Mouse (Mus musculus) testis, adult 2 months (tissue): Measurements from ENCODE around the gene Kpna1. TPM values are rescaled to one million over a fixed set of nuclear protein-coding genes. Genes with fewer than 3 reads are reported as not detected.

Experiments used
- H3K27ac ChIP-seq: fragments of 200-500 bp; 2 replicates; pipeline ENCODE4 v1.5.1; 2012; ENCODE audit warnings: low read depth, low read length; ENCODE audit not compliant: control insufficient read depth, insufficient read depth
- H3K27me3 ChIP-seq: fragments of 200-500 bp; 2 replicates; pipeline ENCODE4 v1.6.1; 2012; ENCODE audit warnings: mild to moderate bottlenecking, low read length, moderate library complexity; ENCODE audit not compliant: control insufficient read depth, insufficient read depth
- H3K36me3 ChIP-seq: fragments of 200-500 bp; 2 replicates; pipeline ENCODE4 v1.6.1; 2012; ENCODE audit warnings: mild to moderate bottlenecking, low read length; ENCODE audit not compliant: control insufficient read depth, insufficient read depth
- H3K4me1 ChIP-seq: fragments of 200-500 bp; 2 replicates; pipeline ENCODE4 v1.6.1; 2012; ENCODE audit warnings: low read length; ENCODE audit not compliant: control insufficient read depth, insufficient read depth
- H3K4me3 ChIP-seq: fragments of 200-500 bp; 2 replicates; pipeline ENCODE4 v1.5.1; 2012; ENCODE audit warnings: low read depth, mild to moderate bottlenecking, low read length, moderate library complexity, mixed read lengths; ENCODE audit not compliant: control insufficient read depth
- CTCF ChIP-seq: fragments of 200-500 bp; IDR thresholded peaks from 2 replicates; pipeline ENCODE4 v1.5.1; 2012; ENCODE audit warnings: low read depth, mild to moderate bottlenecking, inconsistent platforms, low read length, moderate library complexity; ENCODE audit not compliant: control insufficient read depth, insufficient read depth, insufficient replicate concordance
- POLR2A ChIP-seq: fragments of 200-500 bp; IDR thresholded peaks from 2 replicates; pipeline ENCODE4 v1.6.1; 2012; ENCODE audit warnings: low read depth, mild to moderate bottlenecking, inconsistent platforms, low read length, moderate library complexity; ENCODE audit not compliant: control insufficient read depth
- polyA plus RNA-seq: library from polyadenylated mRNA; depleted of rRNA; stranded (reverse); fragments of >200 nt; gene quantifications from 2 replicates; pipeline ENCODE4 v1.2.3, GENCODE M21; 2012; rRNA removed

Kpna1 gene
- polyA plus RNA-seq, 1 experiment: 13.7 TPM

DNA sequence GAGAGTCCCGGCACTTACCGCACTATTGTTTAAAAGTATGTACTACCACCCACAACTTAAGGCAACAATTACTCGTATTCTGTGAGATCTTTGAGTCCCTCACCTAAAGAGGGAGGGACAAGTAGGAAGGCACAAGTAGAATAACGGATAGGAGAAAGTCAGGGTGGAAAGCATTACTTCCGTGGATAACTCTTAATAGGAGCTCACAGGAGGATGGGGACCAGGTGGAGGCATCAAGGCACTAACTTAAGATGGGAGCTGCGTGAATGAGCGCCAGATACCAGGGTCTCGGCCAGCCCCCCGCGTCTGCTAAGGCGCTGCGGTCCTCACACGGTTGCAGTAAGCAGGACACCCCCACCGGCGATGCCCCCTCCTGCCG, 92.5 kb downstream of the Kpna1 start:
- no peaks in the 10 kb centered on the region for H3K27me3 ChIP-seq
- H3K27ac ChIP-seq: peak overlapping the region; percentile 84
- TF ChIP-seq POLR2A (no peak), CTCF (no peak)
- H3K4me1 ChIP-seq: no peaks in the 10 kb centered on the region
- H3K4me3 ChIP-seq: peak overlapping the region; percentile 98
- no peaks in the 10 kb centered on the region for H3K36me3 ChIP-seq

DNA sequence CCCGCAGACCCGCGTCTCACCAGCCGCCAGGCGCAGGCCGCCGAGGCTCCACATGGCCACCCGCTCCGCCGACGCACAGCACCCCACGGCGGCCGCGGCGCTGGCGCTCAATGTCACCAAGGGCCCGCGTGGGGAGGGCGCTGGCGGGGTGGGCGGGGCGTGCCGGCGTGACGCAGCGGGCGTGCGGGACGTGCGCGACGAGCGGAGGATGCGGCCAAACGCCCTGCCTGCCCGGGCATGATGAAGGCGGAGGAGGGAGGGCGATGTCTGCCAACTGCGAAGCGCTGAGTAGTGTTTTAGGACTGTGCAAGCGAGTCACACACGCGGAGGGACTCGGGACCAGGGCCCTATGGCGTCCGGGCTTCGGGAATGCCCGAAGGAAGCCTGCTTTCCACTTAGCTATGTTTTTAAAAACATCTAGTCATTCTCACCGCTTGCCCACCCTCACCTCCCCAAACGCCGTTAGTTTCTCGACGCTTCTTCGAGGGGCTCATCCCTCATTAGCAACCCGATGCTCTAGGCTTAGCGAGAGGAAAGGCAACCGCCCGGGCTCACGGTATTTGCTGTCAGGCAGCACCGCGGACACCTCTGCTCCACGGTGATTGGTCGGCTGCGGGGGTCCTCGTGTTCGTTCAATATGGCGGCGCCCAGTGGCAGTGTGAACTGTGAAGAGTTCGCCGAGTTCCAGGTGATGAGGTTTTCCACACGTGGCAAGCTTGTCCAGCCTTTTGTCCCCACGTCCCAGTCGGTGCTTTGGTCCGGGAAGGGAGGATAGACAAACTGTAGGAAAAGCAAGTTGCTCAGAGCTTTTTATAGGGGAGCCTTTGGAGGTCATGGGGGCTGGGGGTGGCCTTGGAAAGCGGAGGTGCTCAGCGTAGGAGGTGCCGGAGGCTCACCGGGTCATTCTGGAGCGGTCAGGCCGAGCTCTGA, 93.2 kb downstream of the Kpna1 start, which contains the start of the genes Fam162a and Ccdc58:
TSS of gene Fam162a (minus strand) at position 145 of the 930 bp plus-strand sequence.
TSS of gene Ccdc58 (plus strand) at position 236 of the 930 bp plus-strand sequence.
- H3K4me1 ChIP-seq: no peaks in the 10 kb centered on the region
- H3K27me3 ChIP-seq: no peaks in the 10 kb centered on the region
- H3K36me3 ChIP-seq: no peaks in the 10 kb centered on the region
- peak within 1 kb of the TSS; percentile 100 for H3K27ac ChIP-seq
- peak within 1 kb of the TSS; percentile 98 for H3K4me3 ChIP-seq
- TF ChIP-seq POLR2A: peak; percentile 94
- no peak for TF ChIP-seq CTCF

DNA sequence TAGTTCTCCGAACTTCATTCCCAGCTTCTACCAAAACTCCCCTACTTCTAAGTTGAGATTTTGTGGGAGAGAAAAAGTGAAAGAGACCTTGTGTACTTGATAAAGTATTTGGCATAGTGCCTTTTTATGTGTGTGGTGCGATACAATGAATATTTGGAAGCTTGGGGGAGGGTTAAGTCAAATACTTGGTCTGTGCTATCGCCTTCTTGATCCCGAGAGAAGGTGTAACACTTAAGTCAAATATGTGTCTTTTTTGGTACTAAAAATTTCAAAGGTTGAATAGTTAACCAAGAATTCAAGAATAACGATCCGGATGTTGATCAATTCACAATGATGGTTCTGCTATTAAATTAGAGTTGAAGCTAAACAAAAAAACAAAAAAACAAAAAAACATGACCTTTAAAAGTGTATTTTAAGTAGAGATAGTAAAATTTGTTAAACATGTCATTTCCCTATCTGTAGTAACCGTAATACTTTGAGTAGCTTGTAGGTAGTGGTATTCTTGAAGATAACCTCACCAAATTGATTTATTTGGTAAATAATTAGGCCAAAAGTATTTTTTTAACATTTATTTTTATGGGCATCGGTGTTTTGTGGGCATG, 94.0 kb downstream of the Kpna1 start:
- TF ChIP-seq CTCF: no peak
- TF ChIP-seq POLR2A: no peak
- no peaks in the 10 kb centered on the region for H3K4me1 ChIP-seq
- H3K27ac ChIP-seq: peak overlapping the region; percentile 100
- no peaks in the 10 kb centered on the region for H3K27me3 ChIP-seq
- H3K4me3 ChIP-seq: peak overlapping the region; percentile 98
- H3K36me3 ChIP-seq: no peaks in the 10 kb centered on the region

DNA sequence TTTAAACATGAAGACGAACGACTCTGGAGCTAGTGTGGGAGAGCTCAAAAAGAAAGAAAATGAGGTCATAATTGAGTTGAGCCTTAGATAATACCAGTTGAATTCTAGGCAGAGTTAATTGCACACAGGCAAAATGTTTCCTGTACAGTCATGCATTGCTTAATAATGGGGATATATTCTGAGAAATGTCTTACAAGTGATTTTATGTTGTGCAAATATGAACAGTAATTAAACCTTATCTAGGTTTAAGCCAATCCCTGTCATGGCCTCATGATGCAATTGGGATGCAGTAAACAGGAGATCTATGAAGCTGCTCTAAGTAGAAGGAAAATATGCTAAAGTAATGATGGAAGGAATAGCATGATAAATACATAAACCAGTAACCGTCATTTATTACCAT, 96.2 kb downstream of the Kpna1 start:
- Histone ChIP-seq H3K27ac (no peak overlapping the region), H3K36me3 (no peaks in the 10 kb centered on the region), H3K4me3 (no peak overlapping the region), H3K27me3 (no peaks in the 10 kb centered on the region), H3K4me1 (no peaks in the 10 kb centered on the region)
- TF ChIP-seq POLR2A (no peak), CTCF (no peak)

DNA sequence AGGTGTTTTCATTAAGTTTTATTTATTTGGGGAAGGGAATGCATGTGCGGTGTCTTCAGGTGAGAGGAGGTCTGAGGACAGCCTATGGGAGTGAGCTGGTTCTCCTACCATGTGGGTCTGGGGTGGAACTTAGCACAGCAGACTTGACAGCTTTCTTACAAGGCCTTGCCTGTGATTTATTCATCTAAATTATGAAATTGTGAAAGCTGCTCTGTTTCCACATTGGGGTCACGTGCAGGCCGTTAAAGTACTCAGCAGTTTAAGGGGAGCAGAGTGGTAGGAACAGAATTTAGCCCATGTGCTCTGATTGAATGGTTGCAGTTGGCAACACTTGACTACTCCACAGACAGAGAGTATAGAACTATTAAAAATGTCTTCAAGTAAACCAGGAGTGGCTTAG, 101.4 kb downstream of the Kpna1 start:
- no peaks in the 10 kb centered on the region for H3K27me3 ChIP-seq
- H3K27ac ChIP-seq: no peak overlapping the region
- H3K4me1 ChIP-seq: no peaks in the 10 kb centered on the region
- no peaks in the 10 kb centered on the region for H3K36me3 ChIP-seq
- TF ChIP-seq POLR2A (no peak), CTCF (no peak)
- H3K4me3 ChIP-seq: no peak overlapping the region

Other genes with a start within 250 kb of the Kpna1 start
- gene Dirc2, start 209.4 kb upstream of the Kpna1 start, polyA plus RNA-seq: 3.3 and 3.5 TPM in 2 replicates
- 15.9 and 17.8 TPM in 2 replicates for gene Hspbap1, start 208.4 kb upstream of the Kpna1 start, polyA plus RNA-seq
- gene Parp14, start 107.2 kb upstream of the Kpna1 start, polyA plus RNA-seq: 0.27 and 0.34 TPM in 2 replicates
- 0.38 and 0.60 TPM in 2 replicates for gene Parp9, start 40.3 kb upstream of the Kpna1 start, polyA plus RNA-seq
- 0.44 and 0.59 TPM in 2 replicates for gene Dtx3l, start 39.6 kb upstream of the Kpna1 start, polyA plus RNA-seq
- gene Wdr5b, start 62.4 kb downstream of the Kpna1 start, polyA plus RNA-seq: 1.1 and 1.2 TPM in 2 replicates
- 73.0 and 88.5 TPM in 2 replicates for gene Fam162a, start 92.8 kb downstream of the Kpna1 start, polyA plus RNA-seq
- gene Ccdc58, start 92.9 kb downstream of the Kpna1 start, polyA plus RNA-seq: 10.4 and 13.0 TPM in 2 replicates
- gene Csta1, start 152.5 kb downstream of the Kpna1 start, polyA plus RNA-seq: not detected in 2 replicates
- 0.52 and 0.64 TPM in 2 replicates for gene Stfa2l1, start 178.1 kb downstream of the Kpna1 start, polyA plus RNA-seq
- not detected in 2 replicates for gene Gm5483, start 205.5 kb downstream of the Kpna1 start, polyA plus RNA-seq
- 2.2 TPM in 1 of 2 replicates, not detected in the other for gene Gm5416, start 231.7 kb downstream of the Kpna1 start, polyA plus RNA-seq
- not detected in 2 replicates for gene 2010005H15Rik, start 242.7 kb downstream of the Kpna1 start, polyA plus RNA-seq